Mouse (Mus musculus) midbrain, embryonic 10.5 days (tissue): ENCODE results near the gene Slc25a5. TPM values are rescaled to one million over a fixed set of nuclear protein-coding genes. Genes with fewer than 3 reads are reported as not detected.

Source experiments
- DNase-seq: peaks from one replicate; pipeline ENCODE4 v3.0.0-alpha.2; 2017; ENCODE audit warnings: low spot score
- H3K27ac ChIP-seq: fragments of 300-500 bp; sonication (generic); replicated peaks from 2 replicates; pipeline ENCODE4 v1.5.1; 2016; ENCODE audit warnings: mild to moderate bottlenecking
- H3K27me3 ChIP-seq: fragments of 300-500 bp; sonication (generic); 2 replicates; pipeline ENCODE4 v1.6.1; 2016; ENCODE audit warnings: low read depth, mild to moderate bottlenecking; ENCODE audit not compliant: poor library complexity, severe bottlenecking
- H3K36me3 ChIP-seq: fragments of 300-500 bp; sonication (generic); 2 replicates; pipeline ENCODE4 v1.6.1; 2016; ENCODE audit warnings: mild to moderate bottlenecking, moderate library complexity
- H3K4me1 ChIP-seq: fragments of 300-500 bp; sonication (generic); 2 replicates; pipeline ENCODE4 v1.6.1; 2016
- H3K4me3 ChIP-seq: fragments of 300-500 bp; sonication (generic); 2 replicates; pipeline ENCODE4 v1.5.1; 2016; ENCODE audit warnings: mild to moderate bottlenecking, moderate library complexity
- H3K9me3 ChIP-seq: fragments of 300-500 bp; sonication (generic); replicated peaks from 2 replicates; pipeline ENCODE4 v1.6.1; 2016; ENCODE audit warnings: mild to moderate bottlenecking
- WGBS: fragments of 180-500 bp; shearing (Covaris S2); methylation state at CpG from one replicate; pipeline ENCODE4 v1.1.7; 2016; 5-methylcytosine and 5-hydroxymethylcytosine counted together
- polyA plus RNA-seq: library from polyadenylated mRNA; unstranded; fragments of >200 nt; fragmentation: Nextera tagmentation; extraction: Ambion mirVana; gene quantifications from 2 replicates; pipeline ENCODE4 v1.2.1, GENCODE M21; 2016

Gene Slc25a5
- polyA plus RNA-seq, 1 experiment from 2014 or later = 854 TPM

- H3K4me1 ChIP-seq = peaks cover 21% of the 10 kb centered on the region
- H3K36me3 ChIP-seq = no peaks in the 10 kb centered on the region
- peak overlapping the region; percentile 47 for H3K4me3 ChIP-seq
- WGBS = 18% methylated on average over 45 of the region's 45 CpGs
- H3K27ac ChIP-seq = peak overlapping the region; percentile 84
- H3K9me3 ChIP-seq = no peaks in the 10 kb centered on the region
- peak; percentile 89 for DNase-seq
- H3K27me3 ChIP-seq = no peaks in the 10 kb centered on the region
Observed at GRCm38 (mm10) chrX:36807360-36808317, 12.2 kb downstream of the Slc25a5 start.

GRCm38 (mm10) chrX:36808318-36808683 is 12.8 kb downstream of the Slc25a5 start:
- Histone ChIP-seq H3K27ac (peak overlapping the region; percentile 84), H3K4me3 (peak overlapping the region; percentile 47), H3K4me1 (peaks cover 16% of the 10 kb centered on the region), H3K27me3 (no peaks in the 10 kb centered on the region), H3K36me3 (no peaks in the 10 kb centered on the region), H3K9me3 (no peaks in the 10 kb centered on the region)
- DNase-seq = no peak
- 74% methylated on average over 6 of the region's 6 CpGs for WGBS

- 55% methylated on average over 5 of the region's 5 CpGs for WGBS
- H3K27me3 ChIP-seq = no peaks in the 10 kb centered on the region
- H3K36me3 ChIP-seq = no peaks in the 10 kb centered on the region
- no peaks in the 10 kb centered on the region for H3K9me3 ChIP-seq
- no peak for DNase-seq
- H3K4me3 ChIP-seq = no peak overlapping the region
- peaks cover 15% of the 10 kb centered on the region for H3K4me1 ChIP-seq
- no peak overlapping the region for H3K27ac ChIP-seq
Observed at GRCm38 (mm10) chrX:36811377-36811776, 15.9 kb downstream of the Slc25a5 start.

- Histone ChIP-seq H3K4me1 (peaks cover 14% of the 10 kb centered on the region), H3K4me3 (no peak overlapping the region), H3K27ac (no peak overlapping the region), H3K27me3 (no peaks in the 10 kb centered on the region), H3K9me3 (no peaks in the 10 kb centered on the region), H3K36me3 (no peaks in the 10 kb centered on the region)
- WGBS = 85% methylated on average over 8 of the region's 8 CpGs
- DNase-seq = no peak
Observed at GRCm38 (mm10) chrX:36814161-36814836, 18.8 kb downstream of the Slc25a5 start.

- Histone ChIP-seq H3K4me1 (peaks cover 14% of the 10 kb centered on the region), H3K27ac (no peak overlapping the region), H3K4me3 (no peak overlapping the region), H3K9me3 (no peaks in the 10 kb centered on the region), H3K27me3 (no peaks in the 10 kb centered on the region), H3K36me3 (no peaks in the 10 kb centered on the region)
- 85% methylated on average over 4 of the region's 4 CpGs for WGBS
- no peak for DNase-seq
Observed at GRCm38 (mm10) chrX:36815022-36815421, 19.6 kb downstream of the Slc25a5 start.

GRCm38 (mm10) chrX:36815439-36815838 is 20.0 kb downstream of the Slc25a5 start:
- no peaks in the 10 kb centered on the region for H3K27me3 ChIP-seq
- H3K36me3 ChIP-seq = no peaks in the 10 kb centered on the region
- no peak overlapping the region for H3K4me3 ChIP-seq
- 81% methylated on average over 3 of the region's 4 CpGs for whole genome bisulfite sequencing
- no peaks in the 10 kb centered on the region for H3K9me3 ChIP-seq
- no peak for DNase-seq
- H3K4me1 ChIP-seq = peaks cover 14% of the 10 kb centered on the region
- no peak overlapping the region for H3K27ac ChIP-seq

GRCm38 (mm10) chrX:36816368-36816899 is 21.0 kb downstream of the Slc25a5 start:
- peak overlapping the region; percentile 82 for H3K27ac ChIP-seq
- DNase-seq = peak; percentile 15
- no peaks in the 10 kb centered on the region for H3K9me3 ChIP-seq
- H3K36me3 ChIP-seq = no peaks in the 10 kb centered on the region
- H3K4me3 ChIP-seq = peak overlapping the region; percentile 42
- no peaks in the 10 kb centered on the region for H3K27me3 ChIP-seq
- 33% methylated on average over 8 of the region's 8 CpGs for WGBS
- peaks cover 14% of the 10 kb centered on the region for H3K4me1 ChIP-seq

- DNase-seq = peak; percentile 80
- Histone ChIP-seq H3K27ac (peak overlapping the region; percentile 82), H3K27me3 (no peaks in the 10 kb centered on the region), H3K4me1 (peaks cover 14% of the 10 kb centered on the region), H3K9me3 (no peaks in the 10 kb centered on the region), H3K4me3 (peak overlapping the region; percentile 42), H3K36me3 (no peaks in the 10 kb centered on the region)
- WGBS = 12% methylated on average over 9 of the region's 10 CpGs
Observed at GRCm38 (mm10) chrX:36816953-36817441, 21.5 kb downstream of the Slc25a5 start.

GRCm38 (mm10) chrX:36819575-36819974 is 24.1 kb downstream of the Slc25a5 start:
- Histone ChIP-seq H3K4me3 (no peak overlapping the region), H3K27me3 (no peaks in the 10 kb centered on the region), H3K9me3 (no peaks in the 10 kb centered on the region), H3K27ac (peak overlapping the region; percentile 52), H3K36me3 (no peaks in the 10 kb centered on the region), H3K4me1 (peaks cover 14% of the 10 kb centered on the region)
- no peak for DNase-seq
- WGBS = 84% methylated on average over 2 of the region's 4 CpGs

- no peaks in the 10 kb centered on the region for H3K9me3 ChIP-seq
- H3K36me3 ChIP-seq = no peaks in the 10 kb centered on the region
- peak; percentile 57 for DNase-seq
- no peaks in the 10 kb centered on the region for H3K27me3 ChIP-seq
- H3K4me3 ChIP-seq = no peak overlapping the region
- no peak overlapping the region for H3K27ac ChIP-seq
- H3K4me1 ChIP-seq = peaks cover 14% of the 10 kb centered on the region
- WGBS = 14% methylated on average over 4 of the region's 4 CpGs
Observed at GRCm38 (mm10) chrX:36820201-36820600, 24.8 kb downstream of the Slc25a5 start.

- no peaks in the 10 kb centered on the region; the same call in 1 of the 2 replicates for H3K9me3 ChIP-seq
- no peaks in the 10 kb centered on the region for H3K4me1 ChIP-seq
- H3K4me3 ChIP-seq = no peak overlapping the region
- H3K27ac ChIP-seq = no peak overlapping the region
- 88% methylated on average over 10 of the region's 10 CpGs for WGBS
- DNase-seq = no peak
- no peaks in the 10 kb centered on the region for H3K36me3 ChIP-seq
- no peaks in the 10 kb centered on the region for H3K27me3 ChIP-seq
Observed at GRCm38 (mm10) chrX:36823932-36824711, 28.7 kb downstream of the Slc25a5 start.

- DNase-seq = no peak
- Histone ChIP-seq H3K36me3 (no peaks in the 10 kb centered on the region), H3K27ac (no peak overlapping the region), H3K9me3 (no peaks in the 10 kb centered on the region; the same call in 1 of the 2 replicates), H3K4me3 (no peak overlapping the region), H3K4me1 (no peaks in the 10 kb centered on the region), H3K27me3 (no peaks in the 10 kb centered on the region)
- WGBS = 60% methylated on average over 2 of the region's 2 CpGs
Observed at GRCm38 (mm10) chrX:36825032-36825431, 29.6 kb downstream of the Slc25a5 start.
